Comparison of ENCODE assay signal across 10 mouse cellular contexts in genomic region chr2:119803618-119804274, GRCm38 (mm10). TPM values are rescaled to one million over a fixed set of nuclear protein-coding genes. Genes with fewer than 3 reads are reported as not detected.
A peak's percentile ranks its signal among the peaks of the same experiment; 100 is the strongest.
DNase-seq lines count a peak whose midpoint lies in the region; ATAC-seq and TF ChIP-seq lines count a peak whose summit lies in the region.
"Had no signal": no experiment of that assay in that cellular context is flagged by ENCODE, and none has a peak within 500 bp of the region (broad histone marks: within the 10 kb centered on the region; RNA-seq: fewer than 3 reads in every experiment).

No protein-coding gene starts in this region.

- no peak for ATAC-seq in kidney, postnatal 0 days (replicated peaks; ENCODE audit: low FRiP score, low read depth)
- 0 out of 2 replicates have a peak, but pooled peaks have one; percentile 24 for ATAC-seq in neural tube, embryonic 13.5 days (ENCODE audit: low read depth)
- ATAC-seq in liver, embryonic 11.5 days (replicated peaks; ENCODE audit: low FRiP score), result no peak
- ATAC-seq: activated CD4-positive, CD25-positive, alpha-beta regulatory T cell, adult 4 months had no signal

- peak; percentile 24 for DNase-seq in kidney, postnatal 0 days (ENCODE audit: low spot score)
- no peak for DNase-seq in kidney, adult 9 months
- peak; percentile 51 for DNase-seq in MN1 (ENCODE audit: low spot score)
- DNase-seq in embryonic facial prominence, embryonic 10.5 days (ENCODE audit: low spot score), result no peak
- no peak for DNase-seq in c-Kit-positive CD71-positive TER-119-positive erythroid progenitor cells, embryonic 14.5 days (ENCODE audit: low spot score)
- no peak for DNase-seq in liver, embryonic 11.5 days (ENCODE audit: low spot score)
- DNase-seq: liver, embryonic 13.5 days had no signal

- H3K27ac ChIP-seq in kidney, postnatal 0 days, result no peak overlapping the region
- H3K27ac ChIP-seq in embryonic facial prominence, embryonic 10.5 days (replicated peaks), result peak overlapping the region; percentile 71; the same call in 1 of the 2 replicates
- H3K27ac ChIP-seq in neural tube, embryonic 13.5 days (replicated peaks), result peak overlapping the region; percentile 69
- no peak overlapping the region for H3K27ac ChIP-seq in liver, embryonic 11.5 days (ENCODE audit: low read depth, low read length)
- H3K27ac ChIP-seq: liver, embryonic 13.5 days had no signal

- 0 out of 2 replicates have a peak, but pooled peaks cover 4% of the 10 kb centered on the region for H3K4me1 ChIP-seq in kidney, postnatal 0 days (replicated peaks; ENCODE audit: insufficient read depth, low read length)
- peaks cover 94% of the 10 kb centered on the region for H3K4me1 ChIP-seq in embryonic facial prominence, embryonic 10.5 days
- peaks cover 62% of the 10 kb centered on the region for H3K4me1 ChIP-seq in neural tube, embryonic 13.5 days (replicated peaks)
- H3K4me1 ChIP-seq in liver, embryonic 11.5 days (replicated peaks; ENCODE audit: control insufficient read depth, insufficient read depth, low read length), result peaks cover 3% of the 10 kb centered on the region; the same call in 1 of the 2 replicates

- WGBS in kidney, postnatal 0 days, result 33% methylated on average over 6 of the region's 6 CpGs
- 16% methylated on average over 6 of the region's 6 CpGs for WGBS in embryonic facial prominence, embryonic 10.5 days
- 13% methylated on average over 6 of the region's 6 CpGs for WGBS in neural tube, embryonic 13.5 days
- WGBS in liver, embryonic 11.5 days, result 52% methylated on average over 6 of the region's 6 CpGs

- 0 out of 2 replicates have a peak, but pooled peaks cover 4% of the 10 kb centered on the region for H3K36me3 ChIP-seq in kidney, postnatal 0 days (ENCODE audit: insufficient read depth, low read length)
- peaks cover 52% of the 10 kb centered on the region for H3K36me3 ChIP-seq in embryonic facial prominence, embryonic 10.5 days (replicated peaks)
- peaks cover 6% of the 10 kb centered on the region for H3K36me3 ChIP-seq in neural tube, embryonic 13.5 days
- no peaks in the 10 kb centered on the region for H3K36me3 ChIP-seq in liver, embryonic 11.5 days (ENCODE audit: control insufficient read depth, insufficient read depth, low read length)
- H3K36me3 ChIP-seq: liver, embryonic 13.5 days had no signal

- H3K9me3 ChIP-seq in kidney, postnatal 0 days (replicated peaks; ENCODE audit: low read length), result no peaks in the 10 kb centered on the region
- no peaks in the 10 kb centered on the region for H3K9me3 ChIP-seq in embryonic facial prominence, embryonic 10.5 days
- no peaks in the 10 kb centered on the region for H3K9me3 ChIP-seq in neural tube, embryonic 13.5 days
- H3K9me3 ChIP-seq in liver, embryonic 11.5 days (ENCODE audit: control insufficient read depth, low read length), result no peaks in the 10 kb centered on the region
- H3K9me3 ChIP-seq: hindbrain, embryonic 15.5 days; liver, embryonic 13.5 days had no signal

- TF ChIP-seq CTCF in kidney, postnatal 0 days (IDR thresholded peaks at IDR 0.05; ENCODE audit: low read depth), result no peak

- no peak overlapping the region for H3K9ac ChIP-seq in kidney, postnatal 0 days (ENCODE audit: low read depth, low read length)
- 0 out of 2 replicates have a peak overlapping the region, but pooled peaks have one; percentile 41 for H3K9ac ChIP-seq in neural tube, embryonic 13.5 days
- no peak overlapping the region for H3K9ac ChIP-seq in liver, embryonic 11.5 days (ENCODE audit: low read depth, low read length)
- H3K9ac ChIP-seq: hindbrain, embryonic 15.5 days; liver, embryonic 13.5 days had no signal

- H3K4me3 ChIP-seq in kidney, postnatal 0 days (replicated peaks; ENCODE audit: low read depth, low read length), result no peak overlapping the region
- H3K4me3 ChIP-seq in embryonic facial prominence, embryonic 10.5 days, result peak overlapping the region; percentile 27; the same call in 1 of the 2 replicates
- H3K4me3 ChIP-seq in neural tube, embryonic 13.5 days, result no peak overlapping the region
- no peak overlapping the region for H3K4me3 ChIP-seq in liver, embryonic 11.5 days (ENCODE audit: low read depth, low read length)
- H3K4me3 ChIP-seq: hindbrain, embryonic 15.5 days; liver, embryonic 13.5 days had no signal

- H3K4me2 ChIP-seq in kidney, postnatal 0 days (ENCODE audit: low read length), result no peak overlapping the region; the same call in 1 of the 2 replicates
- H3K4me2 ChIP-seq in neural tube, embryonic 13.5 days, result no peak overlapping the region
- no peak overlapping the region for H3K4me2 ChIP-seq in liver, embryonic 11.5 days
- H3K4me2 ChIP-seq: hindbrain, embryonic 15.5 days; liver, embryonic 13.5 days had no signal

- no peaks in the 10 kb centered on the region for H3K27me3 ChIP-seq in kidney, postnatal 0 days (ENCODE audit: insufficient read depth, low read length)
- H3K27me3 ChIP-seq in embryonic facial prominence, embryonic 10.5 days (replicated peaks; ENCODE audit: low read depth, poor library complexity, severe bottlenecking), result peaks cover 56% of the 10 kb centered on the region
- H3K27me3 ChIP-seq in neural tube, embryonic 13.5 days, result peaks cover 11% of the 10 kb centered on the region
- H3K27me3 ChIP-seq in liver, embryonic 11.5 days (replicated peaks; ENCODE audit: control insufficient read depth, insufficient read depth, low read length), result peaks cover 40% of the 10 kb centered on the region

RNA-seq across cellular contexts. Expression of gene Tyro3, which starts 6.2 kb away (rescaled TPM):
- polyA plus RNA-seq in kidney, postnatal 0 days (2015; fragmentation: Nextera tagmentation; extraction: Ambion mirVana), result 7.7 and 9.7 TPM in 2 replicates
- 19.3 and 22.5 TPM in 2 replicates for polyA plus RNA-seq in embryonic facial prominence, embryonic 10.5 days (2016; fragmentation: Nextera tagmentation; extraction: Ambion mirVana)
- 16.2 and 19.2 TPM in 2 replicates for polyA plus RNA-seq in neural tube, embryonic 13.5 days (2015; fragmentation: Nextera tagmentation; extraction: Ambion mirVana)
- polyA plus RNA-seq in liver, embryonic 11.5 days (2014; fragmentation: Nextera tagmentation; extraction: Ambion mirVana), result 5.8 and 5.9 TPM in 2 replicates

RNA-seq across cellular contexts. Expression of gene Rpap1, which starts 16.4 kb away (rescaled TPM):
- 15.7 and 19.0 TPM in 2 replicates for polyA plus RNA-seq in kidney, postnatal 0 days (2015; fragmentation: Nextera tagmentation; extraction: Ambion mirVana)
- 40.6 and 41.1 TPM in 2 replicates for polyA plus RNA-seq in embryonic facial prominence, embryonic 10.5 days (2016; fragmentation: Nextera tagmentation; extraction: Ambion mirVana)
- polyA plus RNA-seq in neural tube, embryonic 13.5 days (2015; fragmentation: Nextera tagmentation; extraction: Ambion mirVana), result 18.6 and 21.0 TPM in 2 replicates
- polyA plus RNA-seq in liver, embryonic 11.5 days (2014; fragmentation: Nextera tagmentation; extraction: Ambion mirVana), result 29.1 and 30.0 TPM in 2 replicates

RNA-seq across cellular contexts. Expression of gene Ltk, which starts 43.5 kb away (rescaled TPM):
- 0.52 and 0.53 TPM in 2 replicates for polyA plus RNA-seq in kidney, postnatal 0 days (2015; fragmentation: Nextera tagmentation; extraction: Ambion mirVana)
- polyA plus RNA-seq in embryonic facial prominence, embryonic 10.5 days (2016; fragmentation: Nextera tagmentation; extraction: Ambion mirVana), result not detected in 2 replicates
- polyA plus RNA-seq in neural tube, embryonic 13.5 days (2015; fragmentation: Nextera tagmentation; extraction: Ambion mirVana), result 0.43 and 0.50 TPM in 2 replicates
- polyA plus RNA-seq in liver, embryonic 11.5 days (2014; fragmentation: Nextera tagmentation; extraction: Ambion mirVana), result 0.19 and 0.43 TPM in 2 replicates
- polyA plus RNA-seq: activated CD4-positive, CD25-positive, alpha-beta regulatory T cell, adult 4 months; liver, embryonic 13.5 days had no signal

Comparison
In these comparisons a context has a peak if more than half of its experiments do, and no peak if none do; other contexts are left out.
1. DNase-seq: peak in kidney, postnatal 0 days (single experiment) and MN1 (single experiment); none in kidney, adult 9 months (single experiment), embryonic facial prominence, embryonic 10.5 days (single experiment), c-Kit-positive CD71-positive TER-119-positive erythroid progenitor cells, embryonic 14.5 days (single experiment) and liver, embryonic 11.5 days (single experiment).
2. H3K27ac ChIP-seq: peak in embryonic facial prominence, embryonic 10.5 days (single experiment) and neural tube, embryonic 13.5 days (single experiment); none in kidney, postnatal 0 days (single experiment) and liver, embryonic 11.5 days (single experiment).